Mouse (Mus musculus) forebrain, postnatal 0 days (tissue): ENCODE measurements at regions not wholly inside any gene's neighbourhood (a gene's known extent, or its start where the extent isn't known, plus 50 kb on each side); places are given as distances from the start of the nearest gene placed in this dataset.

ENCODE experiments used
- ATAC-seq: fragments of 200-750 bp; cut with Nextera tagmentation; 2 replicates; pipeline ENCODE4 v1.8.0; 2017; ENCODE audit warnings: mild to moderate bottlenecking, moderate library complexity
- DNase-seq: peaks from one replicate; pipeline ENCODE4 v3.0.0-alpha.2; 2015
- H3K27ac ChIP-seq: fragments of 300-500 bp; sonication (generic); 2 replicates; pipeline ENCODE4 v1.5.1; 2014; ENCODE audit warnings: low read depth, mild to moderate bottlenecking, antibody characterized with exemption, low read length, moderate library complexity, mixed read lengths
- H3K27me3 ChIP-seq: fragments of 300-500 bp; sonication (generic); 2 replicates; pipeline ENCODE4 v1.6.1; 2014; ENCODE audit warnings: mild to moderate bottlenecking, low read length, mixed read lengths; ENCODE audit not compliant: insufficient read depth
- H3K36me3 ChIP-seq: fragments of 300-500 bp; sonication (generic); 2 replicates; pipeline ENCODE4 v1.6.1; 2014; ENCODE audit warnings: mild to moderate bottlenecking, moderate library complexity; ENCODE audit not compliant: insufficient read depth
- H3K4me1 ChIP-seq: fragments of 300-500 bp; sonication (generic); 2 replicates; pipeline ENCODE4 v1.6.1; 2014; ENCODE audit warnings: antibody characterized with exemption; ENCODE audit not compliant: insufficient read depth
- H3K4me2 ChIP-seq: fragments of 300-500 bp; sonication (generic); 2 replicates; pipeline ENCODE4 v1.6.1; 2014; ENCODE audit warnings: low read depth, mild to moderate bottlenecking, moderate library complexity
- H3K4me3 ChIP-seq: fragments of 300-500 bp; sonication (generic); 2 replicates; pipeline ENCODE4 v1.5.1; 2014; ENCODE audit warnings: low read depth, low read length, mixed read lengths
- H3K9ac ChIP-seq: fragments of 300-500 bp; sonication (generic); 2 replicates; pipeline ENCODE4 v1.6.1; 2014; ENCODE audit warnings: mild to moderate bottlenecking
- H3K9me3 ChIP-seq: fragments of 300-500 bp; sonication (generic); 2 replicates; pipeline ENCODE4 v1.6.1; 2016; ENCODE audit warnings: low read length
- CTCF ChIP-seq: sonication (generic); IDR thresholded peaks from 2 replicates; pipeline ENCODE4 v1.5.1; 2016; ENCODE audit warnings: antibody characterized with exemption, control low read depth, low read depth
- WGBS: fragments of 180-500 bp; shearing (Covaris S2); extraction: QIAGEN DNeasy Blood & Tissue Kit; methylation state at CpG from one replicate; pipeline ENCODE4 v1.1.7; 2014; 5-methylcytosine and 5-hydroxymethylcytosine counted together
- microRNA-seq, 2 experiments: library from miRNA; unstranded; fragments of <30 nt; microRNA quantifications; one replicate each; pipeline ENCODE4; 2016

- 64% methylated on average over 2 of the region's 2 CpGs for WGBS
- Histone ChIP-seq H3K4me2 (no peak overlapping the region), H3K36me3 (no peaks in the 10 kb centered on the region), H3K4me3 (no peak overlapping the region), H3K27ac (no peak overlapping the region), H3K27me3 (no peaks in the 10 kb centered on the region), H3K9me3 (no peaks in the 10 kb centered on the region), H3K4me1 (no peaks in the 10 kb centered on the region), H3K9ac (no peak overlapping the region)
- no peak for DNase-seq
- no peak for ATAC-seq
- TF ChIP-seq CTCF = no peak
These were observed 818.7 kb downstream of the Tlr4 start for GRCm38 (mm10) chr4:67646090-67646489.

GRCm38 (mm10) chr4:67662122-67662521 is 834.7 kb downstream of the Tlr4 start:
- H3K4me2 ChIP-seq = no peak overlapping the region
- H3K4me3 ChIP-seq = no peak overlapping the region
- H3K9me3 ChIP-seq = no peaks in the 10 kb centered on the region
- DNase-seq (no peak), ATAC-seq (no peak)
- no peak for TF ChIP-seq CTCF
- H3K27ac ChIP-seq = no peak overlapping the region
- no peaks in the 10 kb centered on the region for H3K36me3 ChIP-seq
- no peaks in the 10 kb centered on the region for H3K27me3 ChIP-seq
- WGBS = 13% methylated on average over 3 of the region's 3 CpGs
- H3K9ac ChIP-seq = no peak overlapping the region
- H3K4me1 ChIP-seq = no peaks in the 10 kb centered on the region

GRCm38 (mm10) chr4:67673961-67674360 is 846.6 kb downstream of the Tlr4 start:
- Histone ChIP-seq H3K4me1 (no peaks in the 10 kb centered on the region), H3K27me3 (no peaks in the 10 kb centered on the region), H3K4me3 (no peak overlapping the region), H3K9ac (no peak overlapping the region), H3K4me2 (no peak overlapping the region), H3K27ac (no peak overlapping the region), H3K36me3 (no peaks in the 10 kb centered on the region), H3K9me3 (no peaks in the 10 kb centered on the region)
- no peak for TF ChIP-seq CTCF
- 76% methylated on average over 1 of the region's 1 CpGs for WGBS
- ATAC-seq = no peak
- DNase-seq = no peak

DNA sequence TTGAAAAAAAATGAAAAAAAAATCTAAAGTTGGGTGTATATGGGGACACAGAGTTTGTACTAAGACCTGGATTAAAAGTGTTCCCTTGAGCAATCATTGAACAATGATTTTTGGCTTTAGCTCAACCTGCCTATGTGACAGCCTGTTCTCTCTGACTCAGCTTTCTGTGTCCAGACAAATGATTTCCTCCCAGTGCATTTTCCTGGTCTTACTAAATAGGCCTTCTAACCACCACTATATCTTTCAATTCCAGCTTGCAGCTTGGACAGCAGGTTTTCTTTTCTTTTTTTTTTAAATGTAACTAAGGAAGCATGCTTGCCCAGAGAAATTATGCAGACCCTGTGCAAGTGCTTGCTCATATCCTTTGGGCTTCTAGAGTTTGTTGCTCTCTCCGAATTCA is 850.2 kb downstream of the Tlr4 start:
- H3K9me3 ChIP-seq = no peaks in the 10 kb centered on the region
- TF ChIP-seq CTCF = no peak
- H3K36me3 ChIP-seq = no peaks in the 10 kb centered on the region
- H3K4me3 ChIP-seq = no peak overlapping the region
- H3K4me2 ChIP-seq = no peak overlapping the region
- H3K9ac ChIP-seq = no peak overlapping the region
- no peaks in the 10 kb centered on the region for H3K27me3 ChIP-seq
- no peak overlapping the region for H3K27ac ChIP-seq
- DNase-seq (no peak), ATAC-seq (no peak)
- H3K4me1 ChIP-seq = no peaks in the 10 kb centered on the region
- WGBS = 83% methylated on average over 1 of the region's 1 CpGs

- H3K36me3 ChIP-seq = no peaks in the 10 kb centered on the region
- no peak for ATAC-seq
- no peak for TF ChIP-seq CTCF
These were observed 871.1 kb downstream of the Tlr4 start for GRCm38 (mm10) chr4:67698438-67698837.

More at GRCm38 (mm10) chr4:67698438-67698837, 871.1 kb downstream of the Tlr4 start:
- Histone ChIP-seq H3K27ac (no peak overlapping the region), H3K27me3 (no peaks in the 10 kb centered on the region), H3K4me2 (no peak overlapping the region), H3K9ac (no peak overlapping the region), H3K4me3 (no peak overlapping the region), H3K9me3 (no peaks in the 10 kb centered on the region), H3K4me1 (no peaks in the 10 kb centered on the region)
- no peak for DNase-seq

Small RNAs in the stretch of these regions (microRNA-seq; reads per million reads assigned to microRNA genes)
- gene Gm44497 = 0 reads per million in 2 experiments
